Mouse (Mus musculus) layer of hippocampus, postnatal 10 days (tissue): ENCODE results near the gene Blzf1. TPM values are rescaled to one million over a fixed set of nuclear protein-coding genes. Genes with fewer than 3 reads are reported as not detected.

Experiments
- DNase-seq, 2 experiments: peaks; one replicate each; pipeline ENCODE4 v3.0.0; 2021; ENCODE audit warnings: low spot score in 2 of 2
- long read RNA-seq: library from polyadenylated mRNA; stranded (forward); transcript quantifications from one replicate; pipeline ENCODE4 v2.0.0, GENCODE M21; 2023
- total RNA-seq, 2 experiments: library from RNA; stranded (reverse); gene quantifications; 2 replicates each; pipeline ENCODE4 v1.2.3; 2021

Blzf1 gene
- total RNA-seq: 10 to 100 TPM; 25.8 to 29.8 TPM
- long read RNA-seq, transcript Blzf1-203 (7 exons, 2,430 nt): major isoform, 13 of 27 reads
- long read RNA-seq, partial matches to known transcripts: 4 of 27 reads
- long read RNA-seq, other reads (novel, unspliced or antisense): 10 of 27 reads

DNA sequence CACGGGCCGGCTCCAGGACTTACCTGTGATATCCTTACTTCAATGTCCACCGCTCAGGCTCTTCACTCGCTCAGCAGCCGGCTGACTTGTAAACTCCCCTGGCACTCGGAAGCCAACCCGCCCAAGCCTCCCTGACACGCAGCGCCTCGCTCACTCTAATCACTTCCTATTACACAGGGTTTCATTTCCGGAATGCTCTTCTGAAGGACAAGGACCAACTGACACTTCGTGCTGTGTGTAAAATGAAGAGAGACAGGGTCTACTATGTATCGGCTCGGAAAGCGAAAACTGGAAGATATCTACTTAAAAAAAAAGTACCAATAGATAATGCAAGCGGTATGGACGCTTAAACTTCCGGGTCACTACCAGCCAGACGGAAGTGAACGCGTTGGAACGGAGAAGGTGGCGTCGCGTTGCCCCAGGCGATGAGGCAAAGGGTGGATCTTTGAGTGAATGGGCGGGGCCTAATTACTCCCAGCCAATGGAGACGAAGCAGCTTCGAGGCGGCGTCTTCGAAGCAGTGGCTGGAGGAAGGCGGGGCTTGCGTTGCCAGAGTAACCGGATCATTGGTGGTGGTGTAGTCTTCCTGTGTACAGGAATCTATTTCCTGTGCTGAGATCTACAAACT, at the start of gene Blzf1:
Blzf1 (minus strand) TSS at position 366 of the 628 bp plus-strand sequence.
- peak; percentile 96 to 97 for DNase-seq

DNA sequence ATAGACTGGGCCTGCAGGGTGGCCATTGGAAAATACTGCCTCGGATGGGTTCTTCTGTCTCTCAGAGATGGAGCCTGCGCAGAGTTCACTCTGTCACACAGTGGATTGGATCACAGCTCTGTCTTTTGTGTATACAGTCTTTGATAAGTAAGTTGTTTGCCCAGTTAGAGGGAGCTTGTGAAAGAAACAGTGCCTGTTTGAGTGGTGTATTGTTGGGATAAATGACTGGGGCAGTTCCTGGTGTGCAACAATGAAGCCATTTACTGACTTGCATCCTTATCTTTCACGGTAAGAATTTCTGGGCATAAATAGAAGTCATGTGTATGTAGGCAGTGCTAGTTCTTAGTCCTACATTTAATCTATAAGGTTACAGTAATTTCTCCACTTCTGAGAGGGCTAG, 46.2 kb upstream of the Blzf1 start:
- no peak for DNase-seq

DNA sequence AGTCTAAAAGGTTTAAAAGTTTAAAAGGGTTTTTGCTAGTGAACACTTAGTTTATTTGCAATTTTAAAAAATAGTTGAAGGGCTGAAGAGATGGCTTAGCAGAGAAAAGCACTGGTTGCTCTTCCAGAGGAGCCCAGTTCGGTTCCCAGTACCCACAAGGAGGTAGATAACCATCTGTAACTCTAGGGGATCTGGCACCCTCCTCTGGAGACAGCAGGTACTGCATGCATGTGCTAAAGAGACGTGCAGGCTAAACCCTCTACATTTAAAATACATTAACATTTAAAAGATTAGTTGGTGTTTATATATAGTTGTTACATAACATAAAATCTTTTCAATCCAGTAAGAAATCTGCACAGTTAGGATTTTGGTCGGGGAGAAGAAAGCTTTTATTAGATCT, 34.9 kb upstream of the Blzf1 start:
- DNase-seq: peak in 1 of 2 experiments; percentile 31

DNA sequence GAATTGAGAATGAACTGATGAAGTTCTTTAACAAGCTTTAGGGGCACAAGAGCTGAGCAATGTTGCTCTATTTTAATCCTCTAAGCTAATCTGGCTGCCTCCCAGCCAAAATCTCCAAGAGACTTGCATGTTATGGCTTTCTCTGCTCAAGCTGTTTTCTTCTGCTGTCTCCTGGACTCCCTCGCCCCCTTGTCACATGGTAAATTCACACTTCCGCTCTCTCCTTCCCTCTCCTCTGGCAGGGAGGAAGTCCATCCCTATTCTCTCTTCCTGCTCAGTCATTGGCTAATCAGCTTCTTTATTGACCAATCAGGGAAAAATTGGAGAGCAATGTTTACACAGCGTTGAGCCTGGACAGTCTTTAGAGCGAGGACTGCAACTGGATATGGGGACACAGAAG, 28.6 kb upstream of the Blzf1 start:
- DNase-seq: no peak

DNA sequence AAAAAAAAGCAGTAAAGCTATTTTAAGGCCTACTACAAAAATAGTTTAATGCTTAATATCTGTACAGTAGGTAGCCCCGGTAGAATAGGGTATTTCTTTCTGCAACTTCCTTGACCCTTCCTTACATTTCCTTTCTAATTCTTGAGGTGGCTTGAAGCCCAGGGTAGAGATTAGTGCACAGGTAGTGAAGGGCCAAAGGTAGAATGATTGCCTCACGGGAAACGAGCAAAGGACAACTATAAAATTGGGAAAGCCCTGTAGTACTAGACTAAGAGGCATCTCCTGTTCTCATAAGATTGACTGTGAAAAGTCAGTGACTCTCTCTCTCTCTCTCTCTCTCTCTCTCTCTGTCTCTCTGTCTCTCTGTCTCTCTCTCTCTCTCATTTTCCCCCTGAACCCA, 28.1 kb upstream of the Blzf1 start:
- DNase-seq: no peak

DNA sequence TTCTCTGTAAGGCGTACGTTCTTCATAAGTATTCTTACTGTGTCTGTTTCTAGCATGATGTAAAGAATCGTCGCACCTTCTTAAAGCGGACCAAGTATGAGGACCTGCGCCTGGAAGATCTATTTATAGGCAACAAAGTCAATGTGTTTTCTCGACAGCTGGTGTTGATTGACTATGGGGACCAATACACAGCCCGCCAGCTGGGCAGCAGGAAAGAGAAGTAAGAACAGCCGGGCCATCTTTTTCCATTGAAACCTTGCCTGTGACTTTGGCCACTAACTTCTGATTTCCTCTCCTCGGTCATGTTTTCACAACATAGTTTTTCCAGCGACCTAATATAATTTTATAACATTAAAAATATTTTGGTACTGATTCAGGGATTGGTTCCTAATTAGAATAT, 25.3 kb upstream of the Blzf1 start:
- no peak for DNase-seq

DNA sequence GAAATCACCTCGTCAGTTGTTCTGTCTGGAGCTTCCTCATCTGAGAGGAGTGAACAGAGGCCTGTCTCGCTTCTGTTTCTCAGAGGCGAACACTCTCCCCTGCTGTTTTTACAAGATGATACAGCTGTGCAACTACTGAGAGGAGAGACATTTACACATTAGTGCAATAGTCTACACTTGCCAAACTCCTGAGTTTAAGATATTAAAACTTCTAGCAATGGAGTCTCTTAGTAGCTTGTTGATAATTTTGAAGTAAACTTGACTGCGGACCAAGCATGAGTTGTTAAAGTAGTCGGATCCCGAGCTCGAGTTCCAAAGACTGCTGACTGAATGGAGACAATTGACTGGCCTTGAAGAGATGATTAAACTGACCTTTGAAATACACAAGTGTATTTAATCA, 20.5 kb upstream of the Blzf1 start:
- DNase-seq: no peak

DNA sequence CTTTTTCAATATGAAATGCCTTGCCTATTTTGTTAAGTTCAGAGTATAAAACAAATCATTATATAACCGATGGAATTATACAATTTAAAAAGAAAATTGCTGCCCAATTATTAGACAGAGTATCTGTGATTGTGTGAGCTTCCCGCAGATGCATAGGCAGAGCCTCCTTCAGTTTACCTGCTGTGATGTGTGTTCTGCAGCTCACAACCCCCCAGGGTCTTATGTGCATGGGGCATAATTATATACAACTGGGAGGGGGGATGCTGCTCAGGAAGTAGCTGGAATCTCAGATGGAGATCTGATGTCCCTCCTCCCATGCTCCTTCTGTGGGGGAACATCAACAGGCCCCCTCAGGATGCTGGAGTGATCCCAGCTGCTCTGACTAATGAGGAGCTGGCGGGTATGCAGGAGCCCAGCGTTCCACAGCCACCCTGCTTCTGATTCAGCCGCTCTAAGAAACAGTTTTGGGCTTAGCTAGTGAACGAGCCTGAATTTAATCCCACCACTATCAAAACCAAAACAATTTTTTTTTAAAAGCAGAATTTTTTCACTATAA, 19.4 kb upstream of the Blzf1 start:
- DNase-seq: peak; percentile 44 to 64

DNA sequence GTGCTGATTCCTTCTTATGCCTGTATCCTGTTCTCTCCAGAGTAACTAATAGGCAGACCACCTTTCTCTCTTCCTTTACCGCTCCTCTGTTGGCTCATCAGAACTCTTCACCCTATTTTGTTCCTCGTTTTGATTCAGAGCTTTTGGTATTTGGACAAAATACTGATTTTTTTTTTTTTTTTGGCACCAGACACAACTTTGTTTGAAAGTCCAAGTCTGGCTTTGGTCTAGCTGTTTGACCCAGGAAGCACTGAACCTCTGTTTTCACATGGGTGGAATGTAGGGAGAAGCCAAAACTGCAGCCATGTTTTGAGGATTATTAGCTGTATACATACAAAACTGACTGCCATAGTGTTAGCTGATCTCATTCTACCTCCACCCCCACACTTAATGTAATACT, 17.6 kb upstream of the Blzf1 start:
- DNase-seq: no peak

DNA sequence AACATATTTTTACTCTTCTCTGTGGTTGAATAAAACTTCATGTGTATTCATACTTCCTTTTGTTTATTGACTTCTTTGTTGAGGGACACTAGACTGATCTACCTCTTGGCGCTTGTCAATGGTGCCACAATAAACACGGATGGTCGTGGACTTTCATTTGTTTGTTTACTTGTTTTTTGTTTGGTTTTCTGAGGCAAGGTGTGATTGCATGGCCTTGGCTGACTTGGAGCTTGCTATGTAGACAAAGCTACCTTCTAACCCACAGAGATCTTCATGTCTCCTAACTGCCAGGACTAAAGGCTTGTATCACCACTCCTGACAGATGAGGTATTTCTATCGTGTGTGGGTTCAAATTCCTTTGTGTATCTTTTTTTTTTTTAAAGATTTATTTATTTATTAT, 16.9 kb upstream of the Blzf1 start:
- no peak for DNase-seq

DNA sequence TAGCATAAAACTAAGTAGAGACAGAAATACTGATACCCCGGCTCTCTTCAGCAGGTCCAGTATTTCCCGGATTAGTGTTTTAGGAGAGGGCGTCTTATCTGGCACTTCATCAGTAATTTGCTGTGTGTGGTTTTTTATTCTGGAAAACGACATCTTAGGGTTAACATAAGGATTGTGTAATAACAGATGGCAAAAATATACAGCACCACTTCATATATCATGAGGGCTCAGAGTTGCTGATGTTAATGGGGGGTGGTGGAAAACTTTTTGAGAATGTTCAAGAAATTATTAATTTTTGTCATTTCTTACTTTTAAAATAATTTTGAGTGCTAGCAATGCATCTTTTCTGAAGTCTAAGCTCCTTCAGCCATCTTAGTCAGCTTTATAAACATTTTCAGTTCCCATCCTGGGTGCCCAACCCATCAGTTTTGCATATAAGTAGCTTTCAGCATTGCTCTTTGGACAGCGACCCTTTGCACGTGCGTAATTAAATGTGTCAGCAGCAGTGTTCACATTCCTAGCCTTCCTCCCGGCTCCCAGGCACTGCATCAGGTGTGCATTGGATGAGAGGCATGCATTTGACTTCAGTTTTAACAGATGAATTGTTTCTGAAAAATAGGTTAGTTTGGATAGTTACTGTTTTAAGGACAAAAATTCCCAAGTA, 15.8 kb upstream of the Blzf1 start:
- DNase-seq: no peak

DNA sequence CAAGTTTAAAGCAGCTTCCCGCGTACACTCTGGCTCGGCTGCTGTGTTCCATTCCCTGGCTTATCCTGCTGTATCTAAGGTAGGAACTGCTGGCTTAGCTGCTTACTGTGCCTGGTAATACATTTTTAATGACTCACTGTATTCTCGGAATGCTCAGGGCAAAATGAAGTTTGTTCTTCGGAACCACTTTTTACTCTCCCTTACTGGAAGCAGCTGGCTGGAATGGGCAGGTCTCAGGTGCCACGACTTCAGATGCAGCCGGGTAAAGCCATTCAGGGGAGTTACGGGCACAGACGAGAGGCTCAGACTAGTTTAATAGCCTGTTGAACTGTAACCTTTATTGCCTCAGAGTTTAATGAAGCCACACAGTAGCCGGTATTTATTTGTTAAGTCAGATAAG, 14.1 kb upstream of the Blzf1 start:
- no peak for DNase-seq

DNA sequence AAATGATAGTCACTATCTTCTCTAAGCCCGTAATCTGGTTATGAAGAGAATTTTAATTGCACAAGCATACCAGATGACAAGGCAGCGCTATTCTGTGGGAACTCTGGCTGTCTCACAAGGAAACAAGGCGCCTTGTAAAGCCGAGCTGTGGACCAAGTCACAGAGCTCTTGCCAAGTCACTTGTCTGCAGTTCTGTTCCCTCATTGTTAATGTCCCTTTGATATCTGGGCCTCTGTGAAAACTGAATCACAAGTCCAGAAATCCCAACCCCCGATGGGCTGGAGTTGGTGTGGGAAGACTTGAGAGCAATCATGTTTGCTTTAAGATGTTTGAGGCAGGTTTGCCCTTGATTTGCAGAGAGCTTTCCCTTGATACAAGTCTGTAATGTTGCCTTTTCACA, 13.4 kb upstream of the Blzf1 start:
- DNase-seq: peak; percentile 46 to 55

DNA sequence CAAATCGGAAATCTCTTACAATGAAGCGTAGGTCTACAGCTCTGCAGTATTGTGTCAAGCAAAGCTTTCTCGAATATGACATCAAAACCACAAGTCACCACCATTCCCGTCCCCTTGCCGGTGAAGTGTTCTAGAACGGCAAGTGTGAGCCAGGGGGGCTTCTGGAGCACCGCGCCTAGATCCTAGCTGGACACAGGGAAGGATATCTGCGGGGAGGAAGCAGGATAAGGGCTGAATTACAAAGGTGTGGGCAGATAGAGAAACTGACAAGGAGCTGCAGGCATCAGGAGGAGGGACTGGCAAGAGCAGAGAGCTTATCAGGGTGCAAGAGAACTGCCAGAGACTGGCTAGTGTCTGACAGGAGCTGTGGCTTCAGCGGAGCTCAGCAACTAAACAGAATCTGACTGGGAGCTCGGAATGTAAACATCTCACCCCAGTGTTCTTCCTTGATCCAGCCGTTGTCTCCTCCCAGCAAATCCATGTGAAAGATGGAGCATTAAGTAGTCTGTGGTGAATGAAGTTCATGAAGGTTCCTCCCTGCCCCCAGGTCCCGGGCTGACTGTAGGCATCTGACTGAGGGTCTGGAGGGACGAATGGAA, 12.4 kb upstream of the Blzf1 start:
- peak in 1 of 2 experiments; percentile 23 for DNase-seq

DNA sequence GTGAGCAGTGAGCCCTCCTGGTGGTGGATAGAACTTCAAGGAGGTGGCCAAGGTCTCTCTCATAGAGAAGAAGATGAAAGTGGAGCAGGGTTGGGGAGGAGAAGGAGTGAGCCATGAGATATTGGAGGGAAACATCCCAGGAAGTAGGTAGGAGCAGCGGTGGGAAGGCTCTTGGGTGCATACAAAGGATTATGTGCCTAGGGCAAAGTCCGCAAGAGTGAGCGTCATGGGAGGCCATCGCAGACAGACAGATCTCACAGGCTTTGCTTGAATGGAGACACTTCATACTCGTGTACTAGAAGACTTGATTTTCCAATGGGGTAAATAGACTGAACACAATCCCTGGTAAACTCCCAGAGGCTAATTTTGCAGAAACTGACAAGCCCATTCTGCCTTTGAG, 11.2 kb upstream of the Blzf1 start:
- DNase-seq: no peak

DNA sequence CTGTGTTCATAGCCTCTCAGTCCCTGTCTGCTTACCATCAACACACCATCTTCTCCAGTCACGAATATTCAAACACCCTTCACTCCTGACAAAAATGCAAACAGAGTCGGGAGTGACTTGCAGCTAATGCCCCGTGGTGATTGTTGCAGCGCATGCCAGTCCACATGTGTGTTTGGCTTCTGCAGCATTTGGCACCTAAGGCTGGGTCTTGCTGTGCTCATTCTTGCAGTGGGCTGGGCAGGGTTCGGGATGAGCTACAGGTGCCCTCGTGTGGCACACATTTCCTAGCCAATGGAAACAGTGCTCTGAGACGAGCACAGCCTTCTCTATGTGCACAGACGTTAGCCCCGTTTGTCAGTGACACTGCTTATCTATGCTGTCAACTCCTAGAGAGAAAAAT, 10.0 kb upstream of the Blzf1 start:
- DNase-seq: peak in 1 of 2 experiments; percentile 21

DNA sequence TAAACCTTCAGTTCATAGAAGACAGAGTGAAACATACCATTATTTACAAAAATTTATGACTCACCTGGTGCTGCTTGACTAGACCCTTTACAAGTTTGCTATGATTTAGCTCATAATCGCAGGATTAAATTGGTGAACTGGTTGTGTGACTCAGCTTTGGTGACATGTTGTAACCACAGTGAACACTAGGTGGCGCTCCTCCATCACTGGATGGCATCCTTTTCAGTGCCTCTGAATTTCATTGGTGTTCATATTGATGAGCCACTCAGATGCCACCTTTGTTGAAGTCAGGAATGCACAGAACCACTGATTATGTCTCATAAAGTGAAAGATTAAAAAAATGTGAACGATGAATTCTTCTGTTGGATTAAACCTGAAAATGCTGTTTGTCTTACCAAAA, 9.4 kb upstream of the Blzf1 start:
- peak; percentile 90 to 91 for DNase-seq

DNA sequence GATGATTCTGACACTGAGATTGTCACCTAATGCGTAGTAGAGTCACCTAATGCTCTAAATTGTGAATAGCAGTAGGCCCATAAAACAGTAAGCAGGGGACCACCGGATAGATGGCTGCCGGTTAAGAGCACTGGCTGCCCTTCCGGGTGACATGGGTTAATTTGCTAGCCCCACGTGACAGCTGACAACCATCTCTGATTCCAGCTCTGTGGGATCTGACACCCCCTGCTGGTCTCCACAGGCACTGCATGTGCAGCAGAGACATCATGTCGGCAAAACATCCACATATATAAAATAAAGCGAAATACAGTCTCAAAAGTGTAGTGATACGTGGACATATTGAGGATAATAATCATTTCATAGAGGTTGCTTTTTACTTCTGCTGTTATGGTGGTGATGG, 8.0 kb upstream of the Blzf1 start:
- peak; percentile 53 to 62 for DNase-seq

DNA sequence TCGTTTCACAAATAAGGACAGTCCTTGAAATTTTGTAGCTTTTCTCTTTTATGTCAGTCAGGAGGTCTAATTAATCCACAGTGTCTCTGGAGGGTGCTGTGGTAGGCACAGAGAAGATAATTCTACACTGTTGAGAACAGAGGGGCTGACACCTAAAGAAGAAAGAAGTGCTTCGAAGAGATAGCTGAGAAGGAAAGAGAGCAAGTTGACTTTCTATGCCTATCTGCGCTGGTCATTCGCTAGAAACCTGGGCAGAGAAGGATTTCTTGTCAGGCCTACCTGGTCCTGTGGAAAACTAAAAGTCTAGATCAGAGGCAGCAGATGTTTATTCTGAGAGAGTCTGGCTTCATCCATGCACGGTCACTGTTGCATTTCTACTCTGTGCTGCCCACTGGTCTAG, 6.8 kb upstream of the Blzf1 start:
- DNase-seq: no peak

DNA sequence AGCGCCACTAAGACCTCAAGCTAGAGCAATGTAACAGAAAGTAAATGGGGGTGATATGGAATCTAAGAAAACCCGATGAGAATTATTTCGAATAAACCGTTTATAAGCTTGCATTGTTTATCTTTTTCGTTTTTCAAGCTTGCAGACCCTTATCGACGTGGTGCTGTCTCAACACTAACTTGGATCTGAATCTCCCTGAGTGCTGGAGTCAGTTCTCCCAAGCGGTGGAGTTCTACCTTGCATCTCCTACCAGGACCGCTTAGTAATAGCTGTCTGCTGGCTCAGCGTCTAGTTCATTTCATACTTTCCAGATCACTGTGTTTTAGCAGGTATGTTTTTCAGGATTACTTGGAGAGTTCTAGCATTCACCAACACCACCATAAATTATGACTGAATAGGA, 633 bp upstream of the Blzf1 start:
- DNase-seq: no peak

DNA sequence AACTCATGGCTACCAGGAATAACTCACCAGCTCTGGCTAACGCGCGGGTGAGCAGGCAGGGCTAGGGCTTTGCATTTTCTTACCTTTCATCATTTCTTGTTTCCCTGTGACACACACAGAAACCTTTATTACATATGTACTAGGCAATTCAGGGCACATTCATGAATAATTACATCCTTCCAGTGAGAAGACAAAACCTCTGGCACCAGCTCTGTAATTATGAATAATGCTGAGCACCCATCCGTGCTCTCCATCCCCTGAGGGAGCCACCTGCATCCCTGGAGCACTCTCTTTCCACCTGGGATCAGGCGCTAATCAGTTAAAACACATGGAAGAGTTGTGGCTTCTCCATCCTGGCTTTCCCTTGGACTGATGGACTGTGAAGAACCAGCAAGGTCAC, 3.5 kb downstream of the Blzf1 start, which contains the start of gene Nme7:
Nme7 (plus strand) TSS at position 301 of the 400 bp plus-strand sequence.
- no peak for DNase-seq

DNA sequence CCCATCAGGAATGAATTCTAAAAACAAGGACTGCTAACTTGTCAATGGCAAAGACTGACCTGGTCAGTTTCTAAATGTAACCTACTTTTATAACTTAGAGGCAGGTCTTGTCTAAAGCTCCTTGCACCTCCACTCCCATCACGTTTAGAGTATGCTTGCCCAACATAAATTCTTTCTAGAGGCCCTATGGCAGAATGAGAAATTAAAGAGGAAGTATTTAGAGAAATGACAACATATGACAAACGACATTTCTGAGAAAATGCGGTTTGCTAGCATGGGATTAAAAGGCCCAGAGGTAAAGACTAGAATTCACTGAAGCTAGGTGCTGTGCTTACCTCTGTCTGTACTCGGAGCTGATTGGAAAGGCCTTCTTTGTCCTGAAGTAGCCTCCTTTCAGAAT, 5.3 kb downstream of the Blzf1 start:
- DNase-seq: no peak
